Mouse (Mus musculus): Measurements from ENCODE around the gene Chchd1. TPM values are rescaled to one million over a fixed set of nuclear protein-coding genes. Genes with fewer than 3 reads are reported as not detected.

Gene Chchd1
- polyA plus RNA-seq, 1 experiment, result 13.9 TPM

DNA sequence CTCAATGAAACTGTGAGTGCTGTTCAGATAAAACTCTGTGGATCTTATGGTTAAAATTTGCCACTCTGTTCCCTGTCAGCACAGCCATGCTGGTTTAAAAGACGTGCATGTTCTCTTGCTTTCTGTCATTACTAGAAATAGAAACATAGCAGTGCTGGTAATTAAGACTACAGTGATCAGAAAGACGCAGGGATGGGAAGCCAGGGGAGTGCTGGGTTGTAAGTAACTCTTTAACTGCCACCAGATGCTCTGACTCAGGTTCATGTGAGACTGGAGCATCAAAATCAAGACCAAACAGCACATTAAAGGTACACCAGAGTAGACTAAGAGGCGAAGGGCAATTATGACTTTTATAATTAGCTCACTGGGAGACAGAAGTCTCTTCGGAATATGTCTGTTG, 45.6 kb downstream of the Chchd1 start:
- H3K4me1 ChIP-seq (ENCODE audit: control insufficient read depth, insufficient read depth, insufficient read length, low read length), result no peaks in the 10 kb centered on the region; the same call in 1 of the 2 replicates
- no peaks in the 10 kb centered on the region for H3K27me3 ChIP-seq (ENCODE audit: control insufficient read depth, insufficient read depth, low read length)
- TF ChIP-seq CTCF (IDR thresholded peaks at IDR 0.05; ENCODE audit: extremely low read depth, insufficient read length, insufficient replicate concordance, low read depth, low read length), result no peak
- no peak for TF ChIP-seq POLR2A (IDR thresholded peaks at IDR 0.05; ENCODE audit: low read depth, low read length)
- no peak overlapping the region for H3K27ac ChIP-seq (ENCODE audit: insufficient read depth, low read depth, low read length)
- WGBS, result 81% methylated on average over 4 of the region's 4 CpGs
- H3K36me3 ChIP-seq (ENCODE audit: control insufficient read depth, insufficient read depth, low read length), result peaks cover 8% of the 10 kb centered on the region
- no peak overlapping the region for H3K4me3 ChIP-seq (ENCODE audit: low read depth, low read length)

DNA sequence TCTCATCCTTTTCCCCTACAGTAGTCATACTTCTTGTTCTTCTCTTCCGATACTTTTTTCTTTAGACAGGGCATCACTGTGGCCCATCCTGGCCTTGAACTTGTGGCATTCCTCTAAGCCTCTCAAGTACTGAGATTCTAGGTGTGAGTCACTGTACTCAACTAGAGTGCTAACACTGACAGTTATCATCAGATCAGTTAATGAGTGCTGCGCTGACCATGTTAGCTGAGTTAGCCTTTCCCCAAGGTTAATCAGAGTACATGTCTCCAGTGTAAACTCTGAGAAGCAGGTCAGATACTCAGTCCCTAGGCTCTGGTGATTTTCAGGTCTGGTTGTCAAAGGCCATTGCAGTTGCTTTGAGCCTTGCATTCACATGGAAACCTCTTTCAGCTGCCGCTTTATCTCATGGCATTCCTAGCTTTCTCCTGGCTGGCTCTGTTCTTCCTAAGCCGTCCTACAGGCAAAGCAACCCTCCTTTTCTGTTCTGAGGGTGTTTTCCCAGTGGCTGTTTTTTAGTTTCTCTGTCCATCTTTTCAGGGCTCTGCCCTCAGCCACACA, 46.8 kb downstream of the Chchd1 start:
- 84% methylated on average over 4 of the region's 4 CpGs for WGBS
- no peak overlapping the region for H3K4me3 ChIP-seq (ENCODE audit: low read depth, low read length)
- no peaks in the 10 kb centered on the region; the same call in 1 of the 2 replicates for H3K4me1 ChIP-seq (ENCODE audit: control insufficient read depth, insufficient read depth, insufficient read length, low read length)
- H3K36me3 ChIP-seq (ENCODE audit: control insufficient read depth, insufficient read depth, low read length), result peaks cover 6% of the 10 kb centered on the region; the same call in 1 of the 2 replicates
- no peak overlapping the region for H3K27ac ChIP-seq (ENCODE audit: insufficient read depth, low read depth, low read length)
- no peaks in the 10 kb centered on the region for H3K27me3 ChIP-seq (ENCODE audit: control insufficient read depth, insufficient read depth, low read length)
- TF ChIP-seq CTCF (IDR thresholded peaks at IDR 0.05; ENCODE audit: extremely low read depth, insufficient read length, insufficient replicate concordance, low read depth, low read length) (no peak), POLR2A (IDR thresholded peaks at IDR 0.05; ENCODE audit: low read depth, low read length) (no peak)

GRCm38 (mm10) chr14:20750503-20750902, 47.7 kb downstream of the Chchd1 start:
- H3K4me1 ChIP-seq (ENCODE audit: control insufficient read depth, insufficient read depth, insufficient read length, low read length), result no peaks in the 10 kb centered on the region; the same call in 1 of the 2 replicates
- H3K27me3 ChIP-seq (ENCODE audit: control insufficient read depth, insufficient read depth, low read length), result no peaks in the 10 kb centered on the region
- peaks cover 2% of the 10 kb centered on the region; the same call in 1 of the 2 replicates for H3K36me3 ChIP-seq (ENCODE audit: control insufficient read depth, insufficient read depth, low read length)
- TF ChIP-seq CTCF (IDR thresholded peaks at IDR 0.05; ENCODE audit: extremely low read depth, insufficient read length, insufficient replicate concordance, low read depth, low read length) (no peak), POLR2A (IDR thresholded peaks at IDR 0.05; ENCODE audit: low read depth, low read length) (no peak)
- whole genome bisulfite sequencing, result 40% methylated on average over 5 of the region's 5 CpGs
- no peak overlapping the region for H3K27ac ChIP-seq (ENCODE audit: insufficient read depth, low read depth, low read length)
- no peak overlapping the region for H3K4me3 ChIP-seq (ENCODE audit: low read depth, low read length)

GRCm38 (mm10) chr14:20753792-20754191, 51.0 kb downstream of the Chchd1 start:
- H3K36me3 ChIP-seq (ENCODE audit: control insufficient read depth, insufficient read depth, low read length), result peaks cover 17% of the 10 kb centered on the region
- H3K27ac ChIP-seq (ENCODE audit: insufficient read depth, low read depth, low read length), result no peak overlapping the region
- H3K4me3 ChIP-seq (ENCODE audit: low read depth, low read length), result no peak overlapping the region
- 69% methylated on average over 3 of the region's 3 CpGs for WGBS
- no peak for TF ChIP-seq CTCF (IDR thresholded peaks at IDR 0.05; ENCODE audit: extremely low read depth, insufficient read length, insufficient replicate concordance, low read depth, low read length)
- TF ChIP-seq POLR2A (IDR thresholded peaks at IDR 0.05; ENCODE audit: low read depth, low read length), result no peak
- H3K4me1 ChIP-seq (ENCODE audit: control insufficient read depth, insufficient read depth, insufficient read length, low read length), result no peaks in the 10 kb centered on the region; the same call in 1 of the 2 replicates
- H3K27me3 ChIP-seq (ENCODE audit: control insufficient read depth, insufficient read depth, low read length), result no peaks in the 10 kb centered on the region

Other genes starting within 250 kb of the Chchd1 start
- 37.3 and 55.7 TPM in 2 replicates for gene Anxa7, start 222.9 kb upstream of the Chchd1 start, polyA plus RNA-seq (2012; rRNA removed)
- gene Mss51, start 206.1 kb upstream of the Chchd1 start, polyA plus RNA-seq (2012; rRNA removed), result 0.09 and 0.22 TPM in 2 replicates
- 1.7 and 4.7 TPM in 2 replicates for gene Ppp3cb, start 156.4 kb upstream of the Chchd1 start, polyA plus RNA-seq (2012; rRNA removed)
- gene Usp54, start 61.9 kb upstream of the Chchd1 start, polyA plus RNA-seq (2012; rRNA removed), result 1.2 and 1.4 TPM in 2 replicates
- gene Myoz1, start 46.5 kb upstream of the Chchd1 start, polyA plus RNA-seq (2012; rRNA removed), result not detected in 2 replicates
- 0.06 TPM in 1 of 2 replicates, not detected in the other for gene Synpo2l, start 34.7 kb upstream of the Chchd1 start, polyA plus RNA-seq (2012; rRNA removed)
- 161 and 233 TPM in 2 replicates for gene Sec24c, start 28.7 kb upstream of the Chchd1 start, polyA plus RNA-seq (2012; rRNA removed)
- gene Fut11, start 8.0 kb upstream of the Chchd1 start, polyA plus RNA-seq (2012; rRNA removed), result 6.4 and 13.7 TPM in 2 replicates
- 79.0 and 182 TPM in 2 replicates for gene Zswim8, start 4.5 kb downstream of the Chchd1 start, polyA plus RNA-seq (2012; rRNA removed)
- gene Ndst2, start 31.6 kb downstream of the Chchd1 start, polyA plus RNA-seq (2012; rRNA removed), result 11.1 and 22.1 TPM in 2 replicates
- gene Camk2g, start 91.1 kb downstream of the Chchd1 start, polyA plus RNA-seq (2012; rRNA removed), result 8.1 and 12.0 TPM in 2 replicates
- gene Plau, start 133.7 kb downstream of the Chchd1 start, polyA plus RNA-seq (2012; rRNA removed), result 3.1 and 3.8 TPM in 2 replicates
- 10.7 and 18.5 TPM in 2 replicates for gene Vcl, start 226.4 kb downstream of the Chchd1 start, polyA plus RNA-seq (2012; rRNA removed)